Mouse (Mus musculus) liver, postnatal 0 days (tissue): ENCODE data around the gene Sost.

Experiments used
- CTCF ChIP-seq: sonication (generic); IDR thresholded peaks from 2 replicates; pipeline ENCODE4 v1.5.1; 2016; ENCODE audit warnings: antibody characterized with exemption, low read depth
- EP300 ChIP-seq: IDR thresholded peaks from 2 replicates; pipeline ENCODE4 v1.6.1; 2016; ENCODE audit warnings: antibody characterized with exemption, low read depth, mild to moderate bottlenecking

DNA sequence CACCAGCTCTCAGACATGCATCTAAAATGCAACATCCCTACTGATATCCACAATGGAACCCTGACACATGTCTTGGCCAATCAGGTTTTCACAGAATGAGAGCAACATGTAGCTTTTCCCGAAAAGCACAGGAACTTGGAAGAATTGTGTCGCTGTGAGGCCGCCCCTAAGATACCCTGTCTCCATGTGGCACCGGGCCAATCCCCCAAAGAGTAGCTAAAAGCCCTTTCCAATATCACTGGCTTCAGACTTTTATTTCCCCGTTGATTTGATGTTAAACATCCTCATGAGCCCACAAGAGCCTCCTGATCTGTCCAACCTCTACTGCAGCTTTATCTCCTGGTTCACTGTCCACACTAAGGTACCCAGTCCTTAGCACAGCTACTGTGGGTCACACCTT, 39.9 kb upstream of the Sost start:
- TF ChIP-seq CTCF, result no peak
- no peak for TF ChIP-seq EP300
